Mouse (Mus musculus) liver, adult 2 months (tissue): Measurements from ENCODE around the gene Epas1.

Experiments used
- CTCF ChIP-seq: fragments of 200-500 bp; IDR thresholded peaks from 2 replicates; pipeline ENCODE4 v1.5.1; 2011; ENCODE audit warnings: low read depth, low read length, control low read depth
- POLR2A ChIP-seq: fragments of 200-500 bp; IDR thresholded peaks from 2 replicates; pipeline ENCODE4 v1.6.1; 2011; ENCODE audit warnings: low read length, control low read depth; ENCODE audit not compliant: insufficient read depth; ENCODE audit errors: extremely low read depth

GRCm38 (mm10) chr17:86791925-86792324, 38.4 kb downstream of the Epas1 start:
- TF ChIP-seq POLR2A (no peak), CTCF (no peak)
